Comparison of ENCODE assay signal across 22 mouse cellular contexts in genomic region chr4:107811716-107812330, GRCm38 (mm10). TPM values are rescaled to one million over a fixed set of nuclear protein-coding genes. Genes with fewer than 3 reads are reported as not detected.
DNase-seq lines count a peak whose midpoint lies in the region; ATAC-seq lines count a peak whose summit lies in the region.
"Had no signal": no experiment of that assay in that cellular context is flagged by ENCODE, and none has a peak within 500 bp of the region (broad histone marks: within the 10 kb centered on the region; RNA-seq: fewer than 3 reads in every experiment).

No protein-coding gene starts in this region.

- H3K9ac ChIP-seq in heart, embryonic 12.5 days = peak overlapping the region; percentile 25; the same call in 1 of the 2 replicates
- H3K9ac ChIP-seq: embryonic facial prominence, embryonic 15.5 days; intestine, embryonic 15.5 days; lung, embryonic 15.5 days; neural tube, embryonic 13.5 days had no signal

- ATAC-seq in heart, embryonic 12.5 days (ENCODE audit: insufficient number of reproducible peaks, low FRiP score) = no peak
- ATAC-seq in megakaryocyte, adult 5-6 weeks (ENCODE audit: poor library complexity, severe bottlenecking) = no peak
- ATAC-seq: intestine, embryonic 15.5 days had no signal

- H3K4me1 ChIP-seq in heart, embryonic 12.5 days (replicated peaks) = peaks cover 21% of the 10 kb centered on the region
- H3K4me1 ChIP-seq in megakaryocyte, embryonic 14.5 days = peaks cover 97% of the 10 kb centered on the region
- H3K4me1 ChIP-seq: embryonic facial prominence, embryonic 15.5 days; intestine, embryonic 15.5 days; lung, embryonic 15.5 days had no signal

- intact Hi-C loops in heart, postnatal 10 days (cut with DNase I) = no loop called here

- H3K27ac ChIP-seq in heart, embryonic 12.5 days (ENCODE audit: poor library complexity, severe bottlenecking) = no peak overlapping the region
- H3K27ac ChIP-seq: embryonic facial prominence, embryonic 15.5 days; intestine, embryonic 15.5 days; lung, embryonic 15.5 days; macrophage; neural tube, embryonic 13.5 days; stomach, postnatal 0 days had no signal

- no peak overlapping the region for H3K4me3 ChIP-seq in heart, embryonic 12.5 days
- peak overlapping the region; percentile 14 for H3K4me3 ChIP-seq in megakaryocyte, embryonic 14.5 days (replicated peaks)
- H3K4me3 ChIP-seq: embryonic facial prominence, embryonic 15.5 days; intestine, embryonic 15.5 days; liver, embryonic 12.5 days; lung, embryonic 15.5 days; neural tube, embryonic 13.5 days had no signal

- peaks cover 30% of the 10 kb centered on the region for H3K27me3 ChIP-seq in heart, embryonic 12.5 days (replicated peaks)
- no peaks in the 10 kb centered on the region for H3K27me3 ChIP-seq in megakaryocyte, embryonic 14.5 days (replicated peaks)
- H3K27me3 ChIP-seq: embryonic facial prominence, embryonic 15.5 days; intestine, embryonic 15.5 days; liver, embryonic 12.5 days; lung, embryonic 15.5 days; neural tube, embryonic 13.5 days had no signal

- H3K9me3 ChIP-seq in heart, embryonic 12.5 days (replicated peaks) = no peaks in the 10 kb centered on the region
- no peaks in the 10 kb centered on the region for H3K9me3 ChIP-seq in megakaryocyte, embryonic 14.5 days
- H3K9me3 ChIP-seq: embryonic facial prominence, embryonic 15.5 days; intestine, embryonic 15.5 days; liver, embryonic 12.5 days; lung, embryonic 15.5 days; neural tube, embryonic 13.5 days had no signal

- 39% methylated on average over 10 of the region's 10 CpGs for WGBS in heart, embryonic 12.5 days

- no peaks in the 10 kb centered on the region for H3K36me3 ChIP-seq in heart, embryonic 12.5 days
- peaks cover 90% of the 10 kb centered on the region for H3K36me3 ChIP-seq in megakaryocyte, embryonic 14.5 days (replicated peaks; ENCODE audit: low read length)
- H3K36me3 ChIP-seq: embryonic facial prominence, embryonic 15.5 days; intestine, embryonic 15.5 days; lung, embryonic 15.5 days had no signal

- no peak overlapping the region for H3K4me2 ChIP-seq in heart, embryonic 12.5 days
- H3K4me2 ChIP-seq: embryonic facial prominence, embryonic 15.5 days; intestine, embryonic 15.5 days; lung, embryonic 15.5 days; neural tube, embryonic 13.5 days had no signal

- DNase-seq in cerebellum, adult 11-12 months = peak; percentile 30
- DNase-seq in cerebellum, adult 11 months = no peak
- DNase-seq in heart, postnatal 10 days = no peak
- peak; percentile 75 to 77 for DNase-seq in cerebellum, postnatal 14 days
- DNase-seq in layer of hippocampus, postnatal 25 days (ENCODE audit: extremely low spot score in 1 of 2, low spot score in 1 of 2) = no peak
- DNase-seq: adrenal gland, postnatal 25 days; heart, adult 18-20 months; heart, postnatal 4 days; layer of hippocampus, postnatal 36 days; left cerebral cortex, postnatal 4 days; thymus, postnatal 25 days had no signal

RNA-seq across cellular contexts. Expression of gene Lrp8, which starts 9.8 kb away (rescaled TPM):
- 1.9 and 2.4 TPM in 2 replicates for polyA plus RNA-seq in heart, embryonic 12.5 days (2016; fragmentation: Nextera tagmentation; extraction: Ambion mirVana)
- 1 to 10 TPM in 1 of 2 experiments, under 1 TPM in 1; 0.67 to 1.1 TPM for total RNA-seq in heart, postnatal 10 days (2021)
- 14.7 and 29.4 TPM in 2 replicates for polyA plus RNA-seq in megakaryocyte, embryonic 14.5 days (2012; ENCODE audit: insufficient read depth, low replicate concordance)
- 4.9 and 6.7 TPM in 2 replicates for total RNA-seq in megakaryocyte, adult 5-6 weeks (2015)
- total RNA-seq in megakaryocyte, adult 5-6 weeks (2017) = 5.0 and 6.3 TPM in 2 replicates
- 100 to 1,000 TPM in 1 of 2 experiments, 10 to 100 TPM in 1; 82.9 to 110 TPM for total RNA-seq in layer of hippocampus, postnatal 25 days (2021)
- total RNA-seq: gastrocnemius, adult 8-10 months had no signal

Comparison
In these comparisons a context has a peak if more than half of its experiments do, and no peak if none do; other contexts are left out.
1. DNase-seq: peak in cerebellum, adult 11-12 months (single experiment) and cerebellum, postnatal 14 days (2 of 2); none in cerebellum, adult 11 months (single experiment), heart, postnatal 10 days (0 of 2) and layer of hippocampus, postnatal 25 days (0 of 2).
2. RNA of gene Lrp8, which starts 9.8 kb away (total RNA-seq): 82.9 to 110 TPM in layer of hippocampus, postnatal 25 days; 4.9 to 6.7 TPM in megakaryocyte, adult 5-6 weeks and 0.67 to 1.1 TPM in heart, postnatal 10 days; every median in the first group is over 10 times any median in the second.